Mouse (Mus musculus): ENCODE measurements around the gene Itprip. TPM values are rescaled to one million over a fixed set of nuclear protein-coding genes. Genes with fewer than 3 reads are reported as not detected.
"Not testable (repeated sequence)": the region's sequence is repeated elsewhere in the genome, so short reads cannot be mapped to it uniquely, and the experiment has no call there.

The Itprip gene
- polyA plus RNA-seq, 1 experiment from 2014 or later = 5.1 TPM

- Histone ChIP-seq H3K9ac (no peak overlapping the region), H3K9me3 (no peaks in the 10 kb centered on the region), H3K4me2 (no peak overlapping the region), H3K27me3 (replicated peaks) (no peaks in the 10 kb centered on the region), H3K27ac (no peak overlapping the region), H3K4me3 (no peak overlapping the region), H3K4me1 (peaks cover 22% of the 10 kb centered on the region), H3K36me3 (replicated peaks) (peaks cover 4% of the 10 kb centered on the region; the same call in 1 of the 2 replicates)
- no peak for ATAC-seq (replicated peaks)
- WGBS = 73% methylated on average over 18 of the region's 18 CpGs
Measured at GRCm38 (mm10) chr19:47857957-47858942, 60.8 kb downstream of the Itprip start.

- peak within 1 kb of the TSS; percentile 61 for H3K4me3 ChIP-seq
- H3K9ac ChIP-seq = peak within 1 kb of the TSS; percentile 64
- H3K36me3 ChIP-seq (replicated peaks) = peaks cover 2% of the 10 kb centered on the region; the same call in 1 of the 2 replicates
- H3K27ac ChIP-seq = peak within 1 kb of the TSS; percentile 70
- under 1% methylated on average over 60 of the region's 60 CpGs for WGBS
- H3K9me3 ChIP-seq = no peaks in the 10 kb centered on the region
- ATAC-seq (replicated peaks) = peak; percentile 98
- H3K4me1 ChIP-seq = peaks cover 22% of the 10 kb centered on the region
- no peaks in the 10 kb centered on the region for H3K27me3 ChIP-seq (replicated peaks)
- H3K4me2 ChIP-seq = peak within 1 kb of the TSS; percentile 87
Measured at GRCm38 (mm10) chr19:47854796-47855783, 64.0 kb downstream of the Itprip start, which contains the start of gene Gsto1. Gsto1 (plus strand) TSS chr19:47854970.

- ATAC-seq (replicated peaks) = peak; percentile 84
- Histone ChIP-seq H3K4me3 (peak overlapping the region; percentile 61), H3K4me2 (peak overlapping the region; percentile 87), H3K27me3 (replicated peaks) (no peaks in the 10 kb centered on the region), H3K27ac (peak overlapping the region; percentile 70), H3K9me3 (no peaks in the 10 kb centered on the region), H3K36me3 (replicated peaks) (no peaks in the 10 kb centered on the region), H3K4me1 (peaks cover 22% of the 10 kb centered on the region), H3K9ac (peak overlapping the region; percentile 64)
- WGBS = 17% methylated on average over 13 of the region's 13 CpGs
Measured at GRCm38 (mm10) chr19:47853951-47854795, 64.9 kb downstream of the Itprip start.

GRCm38 (mm10) chr19:47853053-47853452, 66.0 kb downstream of the Itprip start:
- WGBS = 90% methylated on average over 3 of the region's 3 CpGs
- H3K36me3 ChIP-seq (replicated peaks) = no peaks in the 10 kb centered on the region
- no peak overlapping the region for H3K9ac ChIP-seq
- no peaks in the 10 kb centered on the region for H3K27me3 ChIP-seq (replicated peaks)
- no peaks in the 10 kb centered on the region for H3K9me3 ChIP-seq
- peaks cover 22% of the 10 kb centered on the region for H3K4me1 ChIP-seq
- no peak for ATAC-seq (replicated peaks)
- no peak overlapping the region for H3K27ac ChIP-seq
- H3K4me3 ChIP-seq = no peak overlapping the region
- H3K4me2 ChIP-seq = no peak overlapping the region

GRCm38 (mm10) chr19:47852131-47852530, 67.0 kb downstream of the Itprip start:
- not testable (repeated sequence) for H3K4me2 ChIP-seq; H3K9ac ChIP-seq; H3K36me3 ChIP-seq (replicated peaks); H3K4me3 ChIP-seq; H3K27ac ChIP-seq; ATAC-seq (replicated peaks); H3K9me3 ChIP-seq; H3K27me3 ChIP-seq (replicated peaks)
- WGBS = 87% methylated on average over 3 of the region's 3 CpGs
- H3K4me1 ChIP-seq = peaks cover 22% of the 10 kb centered on the region

GRCm38 (mm10) chr19:47849735-47850134, 69.4 kb downstream of the Itprip start:
- Histone ChIP-seq H3K4me2 (no peak overlapping the region), H3K27ac (no peak overlapping the region), H3K4me1 (peaks cover 10% of the 10 kb centered on the region; the same call in 1 of the 2 replicates), H3K9ac (no peak overlapping the region), H3K36me3 (replicated peaks) (no peaks in the 10 kb centered on the region), H3K27me3 (replicated peaks) (no peaks in the 10 kb centered on the region), H3K9me3 (no peaks in the 10 kb centered on the region), H3K4me3 (no peak overlapping the region)
- WGBS = 81% methylated on average over 3 of the region's 3 CpGs
- ATAC-seq (replicated peaks) = no peak

Small RNA genes lying within 50 kb of the gene (microRNA-seq; reads per million reads assigned to microRNA genes)
- not detected for gene Gm22240

Other genes with a start within 250 kb of the Itprip start
- gene Col17a1, start 227.2 kb downstream of the Itprip start, polyA plus RNA-seq (2015; fragmentation: Nextera tagmentation; extraction: Ambion mirVana) = 0.24 and 0.40 TPM in 2 replicates
- gene Sfr1, start 187.6 kb downstream of the Itprip start, polyA plus RNA-seq (2015; fragmentation: Nextera tagmentation; extraction: Ambion mirVana) = 141 and 142 TPM in 2 replicates
- gene Gsto1, start 64.3 kb downstream of the Itprip start, polyA plus RNA-seq (2015; fragmentation: Nextera tagmentation; extraction: Ambion mirVana) = 136 and 139 TPM in 2 replicates
- 0.74 and 1.4 TPM in 2 replicates for gene Gsto2, start 53.8 kb downstream of the Itprip start, polyA plus RNA-seq (2015; fragmentation: Nextera tagmentation; extraction: Ambion mirVana)
- gene Cfap43, start within 50 bp of the Itprip start, polyA plus RNA-seq (2015; fragmentation: Nextera tagmentation; extraction: Ambion mirVana) = 1.5 and 1.8 TPM in 2 replicates
- gene Cfap58, start 18.4 kb upstream of the Itprip start, polyA plus RNA-seq (2015; fragmentation: Nextera tagmentation; extraction: Ambion mirVana) = 0.41 and 0.65 TPM in 2 replicates